Mouse (Mus musculus): ENCODE results near the gene Hykk. TPM values are rescaled to one million over a fixed set of nuclear protein-coding genes. Genes with fewer than 3 reads are reported as not detected.

Hykk gene
- polyA plus RNA-seq, 1 experiment: 1.4 TPM

DNA sequence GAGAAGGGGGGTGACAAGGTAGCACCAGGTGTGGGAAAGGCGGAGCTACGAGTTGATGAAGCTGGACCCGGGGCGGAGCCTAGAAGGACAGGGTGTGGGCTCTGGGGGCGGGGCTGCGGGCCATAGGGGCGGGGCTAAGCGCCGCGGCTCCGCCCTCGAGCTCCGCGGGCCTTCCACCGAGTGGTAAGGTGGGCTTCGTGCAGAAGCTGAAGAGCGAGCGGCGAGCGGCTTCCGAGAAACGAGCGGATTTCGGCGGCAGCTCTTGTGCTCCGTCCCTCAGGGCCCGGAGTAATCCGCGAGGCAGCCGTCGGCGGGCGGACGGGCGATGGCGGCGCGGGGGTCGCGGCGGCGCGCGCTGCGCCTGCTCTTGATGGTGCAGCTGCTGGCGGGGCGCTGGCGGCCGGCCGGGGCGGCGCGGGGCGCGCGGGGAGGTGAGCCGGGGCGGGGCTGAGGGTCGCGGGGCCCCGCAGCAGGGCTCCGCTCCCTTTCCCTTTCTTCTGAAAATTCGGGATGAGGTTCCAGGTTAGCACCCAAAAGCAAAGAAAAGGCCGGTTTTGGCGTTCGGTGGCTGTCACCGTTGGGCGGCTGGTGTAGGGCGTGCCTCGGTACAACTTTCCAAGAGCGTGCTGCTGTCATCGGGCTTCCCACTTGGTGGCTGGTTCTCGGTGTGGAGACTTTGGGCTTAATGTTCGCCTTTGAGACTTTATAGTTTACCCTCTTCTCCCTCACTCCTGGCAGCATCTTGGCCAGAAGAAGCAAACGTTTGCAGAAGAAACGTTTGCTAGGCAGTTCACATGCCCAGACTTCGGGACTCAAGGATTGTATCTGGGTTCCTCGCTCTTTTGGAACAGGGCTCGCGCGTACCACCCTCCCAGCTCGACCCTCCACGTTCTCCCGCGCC, 64.5 kb downstream of the Hykk start:
- H3K27ac ChIP-seq (ENCODE audit: insufficient read depth, low read length): no peak overlapping the region
- no peak for DNase-seq
- H3K4me3 ChIP-seq (replicated peaks; ENCODE audit: insufficient read depth, low read depth, low read length): peak overlapping the region; percentile 12
- no peaks in the 10 kb centered on the region for H3K4me1 ChIP-seq (ENCODE audit: control insufficient read depth, insufficient read depth, low read length)
- TF ChIP-seq CTCF (IDR thresholded peaks at IDR 0.05; ENCODE audit: borderline replicate concordance, insufficient read depth, low read depth, low read length) (no peak), POLR2A (IDR thresholded peaks at IDR 0.05; ENCODE audit: borderline replicate concordance, insufficient read depth, low read length) (no peak)
- peaks cover 2% of the 10 kb centered on the region; the same call in 1 of the 2 replicates for H3K27me3 ChIP-seq (ENCODE audit: control insufficient read depth, insufficient read depth, low read length)
- WGBS: 1% methylated on average over 82 of the region's 85 CpGs

DNA sequence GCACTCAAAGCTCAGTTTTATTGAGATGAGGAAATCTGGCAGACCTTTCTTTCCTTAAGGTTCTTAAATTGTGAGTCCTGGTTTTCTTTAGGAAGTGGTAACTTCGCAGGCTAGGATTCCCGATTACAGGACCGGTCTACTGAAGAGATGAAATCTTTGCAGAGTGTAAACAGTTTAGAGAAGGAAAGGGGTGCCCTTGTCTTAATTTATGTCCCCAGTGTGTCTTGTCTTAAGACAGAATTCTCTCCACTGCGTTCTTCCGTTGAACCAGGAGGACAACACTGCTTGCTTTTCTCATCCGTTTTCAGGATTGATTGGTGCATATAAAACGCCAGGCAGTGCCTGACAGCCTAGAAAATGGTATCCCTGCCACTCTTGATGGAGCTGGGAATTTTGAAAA, 65.3 kb downstream of the Hykk start:
- Histone ChIP-seq H3K4me1 (ENCODE audit: control insufficient read depth, insufficient read depth, low read length) (no peaks in the 10 kb centered on the region), H3K27me3 (ENCODE audit: control insufficient read depth, insufficient read depth, low read length) (peaks cover 2% of the 10 kb centered on the region; the same call in 1 of the 2 replicates), H3K27ac (ENCODE audit: insufficient read depth, low read length) (no peak overlapping the region), H3K4me3 (replicated peaks; ENCODE audit: insufficient read depth, low read depth, low read length) (no peak overlapping the region)
- WGBS: 33% methylated on average over 7 of the region's 7 CpGs
- no peak for TF ChIP-seq POLR2A (IDR thresholded peaks at IDR 0.05; ENCODE audit: borderline replicate concordance, insufficient read depth, low read length)
- no peak for TF ChIP-seq CTCF (IDR thresholded peaks at IDR 0.05; ENCODE audit: borderline replicate concordance, insufficient read depth, low read depth, low read length)
- no peak for DNase-seq

DNA sequence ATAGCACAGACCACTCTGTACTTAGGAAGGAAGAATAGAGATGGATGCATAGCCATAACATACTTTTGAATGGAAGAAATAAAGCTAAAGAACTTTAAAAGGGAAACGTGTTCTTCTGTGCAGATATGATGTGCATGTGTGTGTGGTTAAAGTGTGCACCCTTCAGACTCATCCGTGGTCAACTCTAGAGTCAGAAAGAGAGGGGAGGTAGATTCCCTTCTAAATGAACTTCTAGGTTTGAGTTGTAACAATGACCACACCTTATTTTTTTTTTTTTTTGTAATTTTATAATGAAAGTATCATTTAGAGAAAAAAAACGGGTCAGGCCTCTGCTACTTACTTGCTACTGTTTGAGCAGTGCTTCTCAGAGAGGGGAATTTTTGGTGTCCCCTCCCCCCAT, 73.3 kb downstream of the Hykk start:
- TF ChIP-seq POLR2A (IDR thresholded peaks at IDR 0.05; ENCODE audit: borderline replicate concordance, insufficient read depth, low read length) (no peak), CTCF (IDR thresholded peaks at IDR 0.05; ENCODE audit: borderline replicate concordance, insufficient read depth, low read depth, low read length) (no peak)
- DNase-seq: no peak
- Histone ChIP-seq H3K27me3 (ENCODE audit: control insufficient read depth, insufficient read depth, low read length) (no peaks in the 10 kb centered on the region), H3K4me1 (ENCODE audit: control insufficient read depth, insufficient read depth, low read length) (no peaks in the 10 kb centered on the region), H3K4me3 (replicated peaks; ENCODE audit: insufficient read depth, low read depth, low read length) (no peak overlapping the region), H3K27ac (ENCODE audit: insufficient read depth, low read length) (no peak overlapping the region)
- WGBS: 78% methylated on average over 3 of the region's 3 CpGs

DNA sequence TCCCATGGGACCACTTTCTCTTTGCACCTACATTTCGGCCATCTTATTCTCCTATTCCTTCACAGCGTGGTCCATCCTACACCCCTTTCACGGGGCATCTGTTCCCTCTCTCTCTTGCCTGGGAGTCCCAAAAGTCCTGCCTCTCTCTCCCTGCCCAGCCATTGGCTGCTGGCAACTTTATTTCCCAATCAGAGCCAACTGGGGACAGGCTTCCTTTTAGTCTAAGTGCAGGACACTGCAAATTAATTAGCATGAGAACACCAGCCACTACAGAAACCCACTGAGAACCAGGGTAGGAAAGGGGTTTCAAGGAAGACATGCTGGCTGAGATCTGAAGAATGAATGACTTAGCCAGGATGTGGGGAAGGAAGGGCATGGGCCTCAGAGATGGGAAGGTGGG, 77.3 kb downstream of the Hykk start:
- Histone ChIP-seq H3K27ac (ENCODE audit: insufficient read depth, low read length) (no peak overlapping the region), H3K4me3 (replicated peaks; ENCODE audit: insufficient read depth, low read depth, low read length) (no peak overlapping the region), H3K27me3 (ENCODE audit: control insufficient read depth, insufficient read depth, low read length) (no peaks in the 10 kb centered on the region), H3K4me1 (ENCODE audit: control insufficient read depth, insufficient read depth, low read length) (no peaks in the 10 kb centered on the region)
- no peak for TF ChIP-seq POLR2A (IDR thresholded peaks at IDR 0.05; ENCODE audit: borderline replicate concordance, insufficient read depth, low read length)
- TF ChIP-seq CTCF (IDR thresholded peaks at IDR 0.05; ENCODE audit: borderline replicate concordance, insufficient read depth, low read depth, low read length): no peak
- DNase-seq: no peak
- 47% methylated on average over 3 of the region's 3 CpGs for WGBS

DNA sequence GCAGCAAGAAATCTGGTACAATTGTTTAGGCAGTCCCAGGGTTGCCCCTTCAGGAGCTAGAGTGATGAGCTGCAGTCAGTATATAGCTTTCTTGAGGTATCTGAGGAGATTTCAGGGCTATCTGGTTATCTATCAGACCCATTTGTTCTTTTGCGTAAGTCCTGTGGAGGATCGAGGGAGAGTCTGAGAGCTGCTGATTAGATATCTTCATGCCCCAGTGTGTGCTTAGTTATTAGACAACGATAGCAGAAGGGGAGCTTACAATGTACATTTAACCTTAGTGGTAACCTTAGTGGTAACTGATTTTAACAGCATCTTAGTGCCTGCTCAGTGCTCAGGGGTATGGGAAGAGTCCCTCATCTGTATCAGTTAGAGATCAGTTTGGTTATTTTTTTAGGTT, 78.6 kb downstream of the Hykk start:
- Histone ChIP-seq H3K4me3 (replicated peaks; ENCODE audit: insufficient read depth, low read depth, low read length) (no peak overlapping the region), H3K4me1 (ENCODE audit: control insufficient read depth, insufficient read depth, low read length) (no peaks in the 10 kb centered on the region), H3K27ac (ENCODE audit: insufficient read depth, low read length) (no peak overlapping the region), H3K27me3 (ENCODE audit: control insufficient read depth, insufficient read depth, low read length) (no peaks in the 10 kb centered on the region)
- no peak for DNase-seq
- 86% methylated on average over 3 of the region's 3 CpGs for WGBS
- TF ChIP-seq POLR2A (IDR thresholded peaks at IDR 0.05; ENCODE audit: borderline replicate concordance, insufficient read depth, low read length): no peak
- TF ChIP-seq CTCF (IDR thresholded peaks at IDR 0.05; ENCODE audit: borderline replicate concordance, insufficient read depth, low read depth, low read length): no peak

Other genes starting within 250 kb of the Hykk start
- 36.4 and 37.5 TPM in 2 replicates for gene Dnaja4, start 218.4 kb upstream of the Hykk start, polyA plus RNA-seq (2012; rRNA removed)
- 65.3 and 69.6 TPM in 2 replicates for gene Wdr61, start 182.8 kb upstream of the Hykk start, polyA plus RNA-seq (2012; rRNA removed)
- 4.9 and 5.5 TPM in 2 replicates for gene Crabp1, start 152.5 kb upstream of the Hykk start, polyA plus RNA-seq (2012; rRNA removed)
- gene Ireb2, start 53.5 kb upstream of the Hykk start, polyA plus RNA-seq (2012; rRNA removed): 28.0 and 30.1 TPM in 2 replicates
- gene Psma4, start 33.5 kb downstream of the Hykk start, polyA plus RNA-seq (2012; rRNA removed): 148 and 156 TPM in 2 replicates
- gene AY074887, start 33.7 kb downstream of the Hykk start, polyA plus RNA-seq (2012; rRNA removed): not detected in 2 replicates
- 0.05 and 0.22 TPM in 2 replicates for gene Chrna5, start 63.6 kb downstream of the Hykk start, polyA plus RNA-seq (2012; rRNA removed)
- 2.6 TPM in 2 replicates for gene Chrna3, start 109.3 kb downstream of the Hykk start, polyA plus RNA-seq (2012; rRNA removed)
- gene Chrnb4, start 131.5 kb downstream of the Hykk start, polyA plus RNA-seq (2012; rRNA removed): 2.7 and 3.1 TPM in 2 replicates
- 54.5 and 54.9 TPM in 2 replicates for gene Ube2q2, start 231.6 kb downstream of the Hykk start, polyA plus RNA-seq (2012; rRNA removed)